Mouse (Mus musculus): Measurements from ENCODE around the gene Rgs21. TPM values are rescaled to one million over a fixed set of nuclear protein-coding genes. Genes with fewer than 3 reads are reported as not detected.

Gene Rgs21
- total RNA-seq, 1 experiment: not detected

GRCm38 (mm10) chr1:144493336-144493735 is 74.1 kb downstream of the Rgs21 start:
- in situ Hi-C loops (cut with MboI; ENCODE audit: low sequenced_read_pairs in 2 of 2, unreplicated experiment in 2 of 2): no loop called here
- no peak overlapping the region for H3K27ac ChIP-seq (ENCODE audit: insufficient read depth, low read depth, low read length, poor library complexity, severe bottlenecking)
- no peaks in the 10 kb centered on the region for H3K36me3 ChIP-seq (ENCODE audit: control insufficient read depth, insufficient read depth, low read length, poor library complexity, severe bottlenecking)
- TF ChIP-seq HCFC1 (IDR thresholded peaks at IDR 0.05; ENCODE audit: borderline replicate concordance, insufficient read depth, low read length) (no peak), ZC3H11A (IDR thresholded peaks at IDR 0.05; ENCODE audit: borderline replicate concordance, low read depth, low read length) (no peak), CHD2 (IDR thresholded peaks at IDR 0.05; ENCODE audit: low read depth, low read length) (no peak), MAFK (IDR thresholded peaks at IDR 0.05; ENCODE audit: insufficient read depth, low read depth, low read length) (no peak), ZNF384 (IDR thresholded peaks at IDR 0.05; ENCODE audit: low read depth, low read length) (no peak)
- H3K4me3 ChIP-seq (ENCODE audit: insufficient read depth in 1 of 2, low read depth in 1 of 2, low read length in 2 of 2, poor library complexity in 1 of 2, severe bottlenecking in 1 of 2): no peak overlapping the region
- DNase-seq (ENCODE audit: low read depth, low spot score): no peak
- H3K9me3 ChIP-seq (ENCODE audit: control insufficient read depth, insufficient read depth, low read depth, low read length): no peaks in the 10 kb centered on the region
- H3K4me1 ChIP-seq (ENCODE audit: control insufficient read depth in 2 of 2, insufficient read depth in 2 of 2, low read length in 2 of 2, poor library complexity in 1 of 2): no peaks in the 10 kb centered on the region
- no peak overlapping the region for H3K9ac ChIP-seq (ENCODE audit: insufficient read depth, low read depth, low read length, poor library complexity, severe bottlenecking)

GRCm38 (mm10) chr1:144488223-144488835 is 79.1 kb downstream of the Rgs21 start:
- Histone ChIP-seq H3K9ac (ENCODE audit: insufficient read depth, low read depth, low read length, poor library complexity, severe bottlenecking) (no peak overlapping the region), H3K4me3 (ENCODE audit: insufficient read depth in 1 of 2, low read depth in 1 of 2, low read length in 2 of 2, poor library complexity in 1 of 2, severe bottlenecking in 1 of 2) (no peak overlapping the region), H3K36me3 (ENCODE audit: control insufficient read depth, insufficient read depth, low read length, poor library complexity, severe bottlenecking) (no peaks in the 10 kb centered on the region), H3K4me1 (ENCODE audit: control insufficient read depth in 2 of 2, insufficient read depth in 2 of 2, low read length in 2 of 2, poor library complexity in 1 of 2) (no peaks in the 10 kb centered on the region), H3K9me3 (ENCODE audit: control insufficient read depth, insufficient read depth, low read depth, low read length) (no peaks in the 10 kb centered on the region), H3K27ac (ENCODE audit: insufficient read depth, low read depth, low read length, poor library complexity, severe bottlenecking) (no peak overlapping the region)
- TF ChIP-seq CHD2 (IDR thresholded peaks at IDR 0.05; ENCODE audit: low read depth, low read length) (no peak), HCFC1 (IDR thresholded peaks at IDR 0.05; ENCODE audit: borderline replicate concordance, insufficient read depth, low read length) (no peak), ZC3H11A (IDR thresholded peaks at IDR 0.05; ENCODE audit: borderline replicate concordance, low read depth, low read length) (no peak), MAFK (IDR thresholded peaks at IDR 0.05; ENCODE audit: insufficient read depth, low read depth, low read length) (no peak), ZNF384 (IDR thresholded peaks at IDR 0.05; ENCODE audit: low read depth, low read length) (no peak)
- DNase-seq (ENCODE audit: low read depth, low spot score): no peak
- in situ Hi-C loops (cut with MboI; ENCODE audit: low sequenced_read_pairs in 2 of 2, unreplicated experiment in 2 of 2): no loop called here

Other genes starting within 250 kb of the Rgs21 start
- gene Rgs18, start 207.8 kb upstream of the Rgs21 start, total RNA-seq (2012; rRNA removed): not detected in 2 replicates